Comparison of ENCODE assay signal across 14 mouse cellular contexts in the genomic region with DNA sequence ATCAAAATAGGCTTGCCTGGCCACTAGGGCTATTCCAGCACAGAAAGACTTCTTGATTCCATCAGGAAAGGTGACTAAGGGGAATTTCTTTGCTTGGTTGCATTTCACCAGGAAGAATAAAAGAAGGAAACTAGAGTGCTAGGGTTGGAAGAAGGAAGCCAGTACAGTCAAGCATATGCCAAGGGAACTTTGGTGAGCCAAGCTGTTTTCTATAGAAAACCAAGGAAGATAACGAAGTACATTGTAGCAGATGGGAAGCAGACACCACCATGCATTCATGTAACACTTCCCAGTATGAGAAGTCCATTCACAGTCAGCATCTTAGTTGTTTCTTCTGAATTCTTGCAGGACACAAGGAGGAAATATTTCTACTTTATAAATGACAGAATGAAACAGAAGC. TPM values are rescaled to one million over a fixed set of nuclear protein-coding genes. Genes with fewer than 3 reads are reported as not detected.
A peak's percentile ranks its signal among the peaks of the same experiment; 100 is the strongest.
DNase-seq lines count a peak whose midpoint lies in the region; ATAC-seq and TF ChIP-seq lines count a peak whose summit lies in the region.
"Had no signal": no experiment of that assay in that cellular context is flagged by ENCODE, and none has a peak within 500 bp of the region (broad histone marks: within the 10 kb centered on the region; RNA-seq: fewer than 3 reads in every experiment).

No protein-coding gene starts in this region.

- H3K4me3 ChIP-seq in forebrain, embryonic 15.5 days: no peak overlapping the region
- no peak overlapping the region for H3K4me3 ChIP-seq in forebrain, embryonic 12.5 days (replicated peaks)
- no peak overlapping the region for H3K4me3 ChIP-seq in left cerebral cortex, adult 2 months
- H3K4me3 ChIP-seq: embryonic facial prominence, embryonic 10.5 days; embryonic facial prominence, embryonic 12.5 days had no signal

- WGBS in forebrain, embryonic 15.5 days: 46% methylated on average over 1 of the region's 1 CpGs
- 65% methylated on average over 1 of the region's 1 CpGs for WGBS in forebrain, embryonic 12.5 days

- no peak for DNase-seq in frontal cortex, adult 2 months (ENCODE audit: extremely low spot score in 1 of 2, low spot score in 1 of 2)
- no peak for DNase-seq in left cerebral cortex, adult 2 months (ENCODE audit: extremely low spot score in 1 of 2, low spot score in 2 of 2)
- no peak for DNase-seq in left cerebral cortex, postnatal 4 days
- peak; percentile 58 for DNase-seq in telencephalon, adult 2 months (ENCODE audit: low read depth, low spot score)
- DNase-seq in thymus, postnatal 4 days: no peak
- DNase-seq: adrenal gland, adult 2 months; adrenal gland, postnatal 10 days; adrenal gland, postnatal 25 days; cerebellum, adult 9-10 months had no signal

- no peak overlapping the region for H3K9ac ChIP-seq in forebrain, embryonic 15.5 days (replicated peaks)
- H3K9ac ChIP-seq in forebrain, embryonic 12.5 days: no peak overlapping the region
- H3K9ac ChIP-seq: embryonic facial prominence, embryonic 12.5 days had no signal

- TF ChIP-seq CTCF in left cerebral cortex, adult 2 months (IDR thresholded peaks at IDR 0.05): no peak

- H3K9me3 ChIP-seq in forebrain, embryonic 15.5 days: no peaks in the 10 kb centered on the region
- H3K9me3 ChIP-seq in forebrain, embryonic 12.5 days: no peaks in the 10 kb centered on the region
- H3K9me3 ChIP-seq: embryonic facial prominence, embryonic 10.5 days; embryonic facial prominence, embryonic 12.5 days had no signal

- peak overlapping the region; percentile 87 for H3K27ac ChIP-seq in forebrain, embryonic 15.5 days (replicated peaks)
- no peak overlapping the region for H3K27ac ChIP-seq in forebrain, embryonic 12.5 days
- peak overlapping the region; percentile 32; the same call in 1 of the 2 replicates for H3K27ac ChIP-seq in left cerebral cortex, adult 2 months
- H3K27ac ChIP-seq: embryonic facial prominence, embryonic 12.5 days had no signal

- no peaks in the 10 kb centered on the region for H3K27me3 ChIP-seq in forebrain, embryonic 15.5 days
- H3K27me3 ChIP-seq in forebrain, embryonic 12.5 days: no peaks in the 10 kb centered on the region
- H3K27me3 ChIP-seq: embryonic facial prominence, embryonic 12.5 days had no signal

- intact Hi-C loops in left cerebral cortex, adult 2 months (cut with DNase I): loop anchor here (10.0 kb wide), 1 partner anchor 678 kb away; no protein-coding TSS in a partner anchor
- intact Hi-C loops in left cerebral cortex, postnatal 4 days (cut with DNase I): loop anchor here (10.0 kb wide), 2 partner anchors 388 to 1228 kb away; no protein-coding TSS in a partner anchor

- H3K4me1 ChIP-seq in forebrain, embryonic 15.5 days: peaks cover 38% of the 10 kb centered on the region
- H3K4me1 ChIP-seq in forebrain, embryonic 12.5 days: peaks cover 32% of the 10 kb centered on the region

- no peaks in the 10 kb centered on the region for H3K36me3 ChIP-seq in forebrain, embryonic 15.5 days
- H3K36me3 ChIP-seq in forebrain, embryonic 12.5 days (replicated peaks): no peaks in the 10 kb centered on the region
- H3K36me3 ChIP-seq: embryonic facial prominence, embryonic 10.5 days; embryonic facial prominence, embryonic 12.5 days had no signal

- ATAC-seq in forebrain, embryonic 15.5 days (replicated peaks): no peak
- no peak for ATAC-seq in forebrain, embryonic 12.5 days (ENCODE audit: low FRiP score)
- peak; percentile 82 for ATAC-seq in frontal cortex, adult (ENCODE audit: low TSS enrichment)

- no peak overlapping the region for H3K4me2 ChIP-seq in forebrain, embryonic 15.5 days (replicated peaks)
- H3K4me2 ChIP-seq in forebrain, embryonic 12.5 days: no peak overlapping the region
- H3K4me2 ChIP-seq: embryonic facial prominence, embryonic 12.5 days had no signal

RNA-seq across cellular contexts. Expression of gene Plxna2, which starts 5.4 kb away (rescaled TPM):
- 72.1 and 78.3 TPM in 2 replicates for polyA plus RNA-seq in forebrain, embryonic 15.5 days (2015; fragmentation: Nextera tagmentation; extraction: Ambion mirVana)
- polyA plus RNA-seq in forebrain, embryonic 12.5 days (2016; fragmentation: Nextera tagmentation; extraction: Ambion mirVana): 34.0 and 42.6 TPM in 2 replicates
- polyA plus RNA-seq in frontal cortex, adult 2 months (2012; rRNA removed): 26.9 and 30.7 TPM in 2 replicates
- total RNA-seq in left cerebral cortex, adult 2 months (2021): 10 to 100 TPM; 95.0 to 97.9 TPM
- total RNA-seq in left cerebral cortex, postnatal 4 days (2021): 100 to 1,000 TPM; 132 to 134 TPM
